Mouse (Mus musculus) embryonic facial prominence, embryonic 14.5 days (tissue): ENCODE measurements at regions not wholly inside any gene's neighbourhood (a gene's known extent, or its start where the extent isn't known, plus 50 kb on each side); places are given as distances from the start of the nearest gene placed in this dataset.

ENCODE experiments used
- ATAC-seq: fragments of 200-750 bp; cut with Nextera tagmentation; 2 replicates; pipeline ENCODE4 v1.8.0; 2017; ENCODE audit warnings: low read depth, moderate number of reproducible peaks, moderate TSS enrichment
- DNase-seq: peaks from one replicate; pipeline ENCODE4 v3.0.0-alpha.2; 2015; ENCODE audit warnings: low spot score
- H3K27ac ChIP-seq: fragments of 300-500 bp; sonication (generic); replicated peaks from 2 replicates; pipeline ENCODE4 v1.5.1; 2014; ENCODE audit warnings: low read depth, mild to moderate bottlenecking, low read length, moderate library complexity
- H3K27me3 ChIP-seq: fragments of 300-500 bp; sonication (generic); replicated peaks from 2 replicates; pipeline ENCODE4 v1.6.1; 2014; ENCODE audit warnings: low read length; ENCODE audit not compliant: control insufficient read depth, insufficient read depth
- H3K36me3 ChIP-seq: fragments of 300-500 bp; sonication (generic); 2 replicates; pipeline ENCODE4 v1.6.1; 2014; ENCODE audit warnings: low read length, mixed read lengths; ENCODE audit not compliant: control insufficient read depth, insufficient read depth
- H3K4me1 ChIP-seq: fragments of 300-500 bp; sonication (generic); 2 replicates; pipeline ENCODE4 v1.6.1; 2014; ENCODE audit warnings: antibody characterized with exemption, low read length; ENCODE audit not compliant: control insufficient read depth, insufficient read depth
- H3K4me2 ChIP-seq: fragments of 300-500 bp; sonication (generic); 2 replicates; pipeline ENCODE4 v1.6.1; 2014; ENCODE audit warnings: low read depth, mild to moderate bottlenecking, low read length, moderate library complexity, mixed read lengths
- H3K4me3 ChIP-seq: fragments of 300-500 bp; sonication (generic); 2 replicates; pipeline ENCODE4 v1.5.1; 2014; ENCODE audit warnings: low read depth, mild to moderate bottlenecking, low read length
- H3K9ac ChIP-seq: fragments of 300-500 bp; sonication (generic); 2 replicates; pipeline ENCODE4 v1.6.1; 2014; ENCODE audit warnings: low read depth, mild to moderate bottlenecking, low read length, moderate library complexity, mixed read lengths
- H3K9me3 ChIP-seq: fragments of 300-500 bp; sonication (generic); 2 replicates; pipeline ENCODE4 v1.6.1; 2016; ENCODE audit warnings: low read length; ENCODE audit not compliant: control insufficient read depth
- WGBS: fragments of 180-500 bp; shearing (Covaris S2); extraction: QIAGEN DNeasy Blood & Tissue Kit; methylation state at CpG from one replicate; pipeline ENCODE4 v1.1.7; 2014; 5-methylcytosine and 5-hydroxymethylcytosine counted together

GRCm38 (mm10) chr2:169035315-169035714 lies 79.9 kb upstream of the Zfp64 start:
- Histone ChIP-seq H3K4me2 (no peak overlapping the region), H3K9me3 (no peaks in the 10 kb centered on the region), H3K27ac (no peak overlapping the region), H3K9ac (no peak overlapping the region), H3K4me1 (no peaks in the 10 kb centered on the region), H3K4me3 (no peak overlapping the region), H3K27me3 (no peaks in the 10 kb centered on the region), H3K36me3 (no peaks in the 10 kb centered on the region)
- ATAC-seq (no peak), DNase-seq (no peak)
- WGBS: 34% methylated on average over 3 of the region's 3 CpGs

- no peak for DNase-seq
- H3K4me1 ChIP-seq: no peaks in the 10 kb centered on the region
- ATAC-seq: no peak; the same call in 1 of the 2 replicates
- 61% methylated on average over 18 of the region's 18 CpGs for WGBS
- no peak overlapping the region for H3K27ac ChIP-seq
- no peak overlapping the region for H3K4me3 ChIP-seq
- H3K27me3 ChIP-seq: no peaks in the 10 kb centered on the region
- no peaks in the 10 kb centered on the region for H3K36me3 ChIP-seq
- no peak overlapping the region for H3K9ac ChIP-seq
- no peaks in the 10 kb centered on the region for H3K9me3 ChIP-seq
- no peak overlapping the region for H3K4me2 ChIP-seq
Measured at GRCm38 (mm10) chr2:169033997-169034396, 78.6 kb upstream of the Zfp64 start.

GRCm38 (mm10) chr2:169033181-169033580 lies 77.8 kb upstream of the Zfp64 start:
- Histone ChIP-seq H3K36me3 (no peaks in the 10 kb centered on the region), H3K9ac (no peak overlapping the region), H3K4me1 (no peaks in the 10 kb centered on the region), H3K27ac (no peak overlapping the region), H3K4me3 (no peak overlapping the region), H3K9me3 (no peaks in the 10 kb centered on the region), H3K4me2 (no peak overlapping the region), H3K27me3 (no peaks in the 10 kb centered on the region)
- no peak for ATAC-seq
- WGBS: 50% methylated on average over 3 of the region's 3 CpGs
- peak; percentile 19 for DNase-seq

GRCm38 (mm10) chr2:169028531-169029114 lies 73.2 kb upstream of the Zfp64 start:
- ATAC-seq (no peak), DNase-seq (no peak)
- no peak overlapping the region for H3K4me3 ChIP-seq
- no peak overlapping the region for H3K4me2 ChIP-seq
- H3K9ac ChIP-seq: no peak overlapping the region
- H3K27me3 ChIP-seq: no peaks in the 10 kb centered on the region
- H3K9me3 ChIP-seq: no peaks in the 10 kb centered on the region
- H3K36me3 ChIP-seq: no peaks in the 10 kb centered on the region
- no peaks in the 10 kb centered on the region for H3K4me1 ChIP-seq
- 71% methylated on average over 9 of the region's 9 CpGs for WGBS
- H3K27ac ChIP-seq: no peak overlapping the region

- Histone ChIP-seq H3K4me2 (no peak overlapping the region), H3K4me1 (no peaks in the 10 kb centered on the region), H3K9me3 (0 out of 2 replicates have a peak, but pooled peaks cover 4% of the 10 kb centered on the region), H3K36me3 (no peaks in the 10 kb centered on the region), H3K9ac (no peak overlapping the region), H3K4me3 (no peak overlapping the region), H3K27me3 (no peaks in the 10 kb centered on the region), H3K27ac (no peak overlapping the region)
- ATAC-seq (no peak), DNase-seq (no peak)
- 63% methylated on average over 3 of the region's 3 CpGs for WGBS
Measured at GRCm38 (mm10) chr2:169019037-169019436, 63.6 kb upstream of the Zfp64 start.

GRCm38 (mm10) chr2:169010271-169010670 lies 54.9 kb upstream of the Zfp64 start:
- 68% methylated on average over 9 of the region's 9 CpGs for WGBS
- ATAC-seq: no peak
- Histone ChIP-seq H3K27ac (no peak overlapping the region), H3K27me3 (no peaks in the 10 kb centered on the region), H3K9me3 (0 out of 2 replicates have a peak, but pooled peaks cover 3% of the 10 kb centered on the region), H3K36me3 (no peaks in the 10 kb centered on the region), H3K4me2 (no peak overlapping the region), H3K4me3 (no peak overlapping the region), H3K4me1 (no peaks in the 10 kb centered on the region), H3K9ac (no peak overlapping the region)
- DNase-seq: no peak

- H3K4me1 ChIP-seq: no peaks in the 10 kb centered on the region
- H3K9ac ChIP-seq: no peak overlapping the region
- no peaks in the 10 kb centered on the region for H3K36me3 ChIP-seq
- H3K27ac ChIP-seq: no peak overlapping the region
- H3K4me2 ChIP-seq: peak overlapping the region; percentile 33
- no peaks in the 10 kb centered on the region for H3K9me3 ChIP-seq
- 68% methylated on average over 20 of the region's 20 CpGs for WGBS
- ATAC-seq (0 out of 2 replicates have a peak, but pooled peaks have one; percentile 47), DNase-seq (peak; percentile 67)
- no peaks in the 10 kb centered on the region for H3K27me3 ChIP-seq
- no peak overlapping the region for H3K4me3 ChIP-seq
Measured at GRCm38 (mm10) chr2:169008756-169009155, 53.4 kb upstream of the Zfp64 start.

GRCm38 (mm10) chr2:169008333-169008732 lies 52.9 kb upstream of the Zfp64 start:
- Histone ChIP-seq H3K4me1 (no peaks in the 10 kb centered on the region), H3K36me3 (no peaks in the 10 kb centered on the region), H3K27me3 (no peaks in the 10 kb centered on the region), H3K4me2 (peak overlapping the region; percentile 33), H3K9me3 (no peaks in the 10 kb centered on the region), H3K27ac (no peak overlapping the region), H3K9ac (no peak overlapping the region), H3K4me3 (no peak overlapping the region)
- 40% methylated on average over 9 of the region's 9 CpGs for WGBS
- no peak for ATAC-seq
- DNase-seq: peak; percentile 30

- 88% methylated on average over 10 of the region's 10 CpGs for WGBS
- Histone ChIP-seq H3K4me1 (no peaks in the 10 kb centered on the region), H3K9me3 (no peaks in the 10 kb centered on the region), H3K27me3 (no peaks in the 10 kb centered on the region), H3K4me3 (no peak overlapping the region), H3K27ac (no peak overlapping the region), H3K36me3 (no peaks in the 10 kb centered on the region), H3K4me2 (no peak overlapping the region), H3K9ac (no peak overlapping the region)
- DNase-seq (no peak), ATAC-seq (no peak)
Measured at GRCm38 (mm10) chr2:169006549-169006948, 51.2 kb upstream of the Zfp64 start.
